Mouse (Mus musculus) c-Kit-positive CD71-negative TER-119-negative erythroid progenitor cells, embryonic 14.5 days (primary cell): ENCODE results near the gene Pcif1.
"Not testable (repeated sequence)": the region's sequence is repeated elsewhere in the genome, so short reads cannot be mapped to it uniquely, and the experiment has no call there.

Source experiments
- DNase-seq: peaks from one replicate; pipeline ENCODE4 v3.0.0-alpha.2; 2013; ENCODE audit warnings: low read depth

Pcif1 gene

GRCm38 (mm10) chr2:164866741-164867551 is 12.2 kb upstream of the Pcif1 start:
- no peak for DNase-seq

- DNase-seq: no peak
Measured at GRCm38 (mm10) chr2:164867566-164867965, 11.5 kb upstream of the Pcif1 start.

- DNase-seq: no peak
Measured at GRCm38 (mm10) chr2:164868491-164868890, 10.6 kb upstream of the Pcif1 start.

GRCm38 (mm10) chr2:164871602-164872303 is 7.4 kb upstream of the Pcif1 start:
- no peak for DNase-seq

DNA sequence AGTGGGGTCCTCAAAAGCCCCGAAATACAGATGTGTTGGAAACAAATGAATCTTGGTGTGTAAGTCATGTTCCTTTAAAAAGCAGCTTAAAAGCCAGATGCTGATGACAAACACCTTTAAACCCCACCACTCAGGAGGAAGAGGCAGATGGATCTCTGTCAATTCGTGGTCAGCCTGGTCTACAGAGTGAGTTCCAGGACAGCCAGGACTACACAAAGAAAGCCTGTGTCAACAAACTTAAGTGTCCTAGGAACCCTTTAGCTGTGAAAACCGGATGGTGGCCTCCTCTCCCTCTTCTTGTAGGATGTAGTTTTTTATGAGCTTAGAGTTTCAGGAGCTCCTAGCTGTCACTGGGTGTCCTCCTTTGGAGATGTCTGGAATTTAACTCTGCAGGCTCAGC is 5.5 kb upstream of the Pcif1 start:
- DNase-seq: no peak

DNA sequence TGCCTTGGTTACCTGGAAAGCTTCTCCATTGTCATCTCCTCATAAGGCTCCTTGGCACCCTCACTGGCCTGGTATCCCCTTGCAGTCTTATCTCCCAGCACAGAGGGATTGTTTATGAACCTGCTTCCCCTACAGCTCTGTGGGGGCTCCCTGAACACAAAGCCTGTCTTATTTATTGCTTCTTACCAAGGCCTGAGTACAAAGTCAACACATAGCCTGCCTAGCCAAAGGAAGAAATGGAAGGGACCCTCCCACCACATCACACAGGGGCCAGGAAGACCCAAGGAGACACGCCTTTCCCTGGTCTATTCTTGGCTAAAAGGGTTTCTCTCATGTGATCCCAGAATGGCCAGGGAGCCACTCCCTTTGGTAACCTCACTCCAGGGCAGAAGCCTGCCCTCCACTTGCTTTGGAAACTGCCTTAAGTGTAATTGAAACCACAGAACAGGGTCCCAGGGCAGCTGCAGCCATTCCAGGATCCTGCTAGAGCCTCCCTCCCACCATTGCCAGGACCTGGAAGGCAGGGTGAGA is 4.8 kb upstream of the Pcif1 start:
- DNase-seq: no peak

DNA sequence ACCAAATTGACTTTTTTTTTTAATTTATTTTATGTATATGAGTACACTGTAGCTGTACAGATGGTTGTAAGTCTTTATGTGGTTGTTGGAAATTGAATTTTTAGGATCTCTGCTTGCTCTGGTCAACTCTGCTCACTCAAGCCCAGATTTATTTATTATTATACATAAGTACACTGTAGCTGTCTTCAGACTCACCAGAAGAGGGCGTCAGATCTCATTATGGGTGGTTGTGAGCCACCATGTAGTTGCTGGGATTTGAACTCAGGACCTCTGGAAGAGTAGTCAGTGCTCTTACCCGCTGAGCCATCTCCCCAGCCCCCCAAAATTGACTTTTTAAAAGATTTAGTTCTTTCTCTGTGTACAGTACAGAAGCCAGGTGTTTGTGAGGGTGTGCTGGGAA is 3.5 kb upstream of the Pcif1 start:
- not testable (repeated sequence) for DNase-seq

DNA sequence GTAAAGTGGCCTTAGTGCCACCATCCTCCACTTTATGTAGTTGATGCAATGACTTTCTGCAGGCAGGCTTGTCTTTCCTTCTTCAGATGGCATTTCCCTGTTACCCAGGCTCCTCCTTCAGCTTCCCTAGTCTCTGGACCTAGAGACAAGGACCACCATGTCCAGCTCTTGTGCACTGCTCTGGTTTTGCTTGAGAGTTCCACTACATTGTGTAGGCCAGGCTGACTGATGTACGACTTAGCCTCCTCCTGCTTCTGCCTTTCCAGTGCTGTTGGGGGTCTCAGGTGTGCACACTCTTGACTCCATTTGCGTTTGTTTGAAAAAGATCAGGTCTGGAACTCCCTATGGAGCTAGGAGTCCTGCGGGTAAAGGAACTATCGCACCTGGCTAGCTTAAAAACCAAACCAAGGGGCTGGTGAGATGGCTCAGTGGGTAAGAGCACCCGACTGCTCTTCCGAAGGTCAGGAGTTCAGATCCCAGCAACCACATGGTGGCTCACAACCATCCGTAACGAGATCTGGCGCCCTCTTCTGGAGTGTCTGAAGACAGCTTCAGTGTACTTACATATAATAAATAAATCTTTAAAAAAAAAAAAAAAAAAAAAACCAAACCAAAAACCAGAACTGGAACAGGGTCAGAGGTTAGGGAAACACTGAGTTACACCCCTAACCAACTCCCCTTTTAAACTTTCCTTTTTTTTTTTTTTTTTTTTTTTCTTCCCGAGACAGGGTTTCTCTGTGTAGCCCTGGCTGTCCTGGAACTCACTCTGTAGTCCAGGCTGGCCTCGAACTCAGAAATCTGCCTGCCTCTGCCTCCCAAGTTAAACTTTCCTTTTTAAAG is 1.5 kb upstream of the Pcif1 start:
- DNase-seq: not testable (repeated sequence)

GRCm38 (mm10) chr2:164878509-164879227 is 436 bp upstream of the Pcif1 start:
- peak; percentile 74 for DNase-seq

DNA sequence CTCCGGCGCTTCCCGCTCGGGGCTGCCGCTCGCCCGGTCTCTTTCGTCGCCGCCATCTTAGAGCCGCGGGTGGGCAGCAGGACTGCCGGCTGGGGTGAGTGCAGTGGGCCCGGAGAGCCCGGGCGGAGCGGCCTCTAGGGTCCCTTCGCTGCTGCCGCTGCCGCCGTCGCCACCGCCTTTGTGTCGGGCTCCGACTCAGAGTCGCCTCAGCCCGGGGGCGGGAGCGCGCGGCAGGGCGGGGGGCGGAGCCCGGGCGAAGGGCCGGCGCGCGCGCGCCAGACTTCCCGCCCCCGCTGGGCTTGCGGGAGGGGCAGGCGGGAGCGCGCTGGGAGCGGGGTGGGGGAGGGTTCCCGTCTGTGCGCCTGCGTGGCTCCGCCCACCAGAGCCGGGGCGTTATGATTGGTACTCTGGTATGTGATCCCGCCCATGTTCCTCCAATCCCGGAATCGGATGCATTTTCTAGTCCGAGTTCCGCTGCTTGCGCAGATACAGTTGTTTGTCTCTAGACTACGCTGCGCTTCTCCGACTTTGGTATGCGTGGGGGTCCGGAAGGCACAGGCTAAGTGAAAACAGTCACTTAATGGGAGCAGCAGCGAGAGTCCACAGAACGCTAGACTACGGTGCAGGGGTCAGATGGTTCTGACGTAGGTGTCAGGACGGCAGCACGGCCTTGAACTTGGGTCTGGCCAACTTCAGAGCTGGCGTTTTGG is 619 bp downstream of the Pcif1 start:
- peak; percentile 90 for DNase-seq

DNA sequence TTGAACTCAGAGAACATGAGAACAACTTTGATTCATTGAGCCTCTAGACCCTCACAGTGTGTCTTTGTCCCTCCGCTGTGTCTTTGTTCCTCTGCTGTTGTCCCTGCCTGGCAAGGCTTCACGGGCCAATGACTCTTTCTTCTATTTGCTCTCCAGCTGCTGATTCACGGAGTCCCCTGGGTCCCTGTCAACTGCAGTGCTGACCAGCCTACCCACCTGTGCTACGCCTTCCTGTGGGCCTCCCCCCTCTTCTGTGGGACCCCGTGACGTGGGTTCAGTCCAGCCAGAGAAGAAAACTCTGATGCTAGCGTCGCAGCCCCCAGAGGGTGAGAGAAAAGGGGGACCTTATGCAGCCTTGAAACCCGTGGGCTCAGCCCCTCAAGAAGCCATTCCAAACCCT is 3.5 kb downstream of the Pcif1 start:
- DNase-seq: no peak

GRCm38 (mm10) chr2:164885788-164886187 is 6.7 kb downstream of the Pcif1 start:
- no peak for DNase-seq

GRCm38 (mm10) chr2:164886617-164887016 is 7.5 kb downstream of the Pcif1 start:
- no peak for DNase-seq

DNA sequence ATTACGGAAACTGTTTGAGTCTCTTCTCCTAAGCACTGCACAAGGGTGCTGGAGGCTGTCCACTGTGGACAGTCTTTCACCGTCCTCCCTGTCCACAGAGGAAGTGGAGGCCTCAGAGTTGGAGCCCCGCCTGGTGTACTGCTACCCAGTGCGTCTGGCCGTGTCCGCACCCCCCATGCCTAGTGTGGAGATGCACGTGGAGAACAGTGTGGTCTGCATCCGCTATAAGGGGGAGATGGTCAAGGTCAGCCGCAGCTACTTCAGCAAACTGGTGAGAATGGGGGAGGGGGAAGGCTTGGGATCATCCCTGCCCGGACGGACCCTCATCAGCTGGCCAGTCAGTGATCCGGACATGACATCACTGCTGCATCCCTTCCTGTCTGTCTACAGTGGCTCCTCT is 9.9 kb downstream of the Pcif1 start:
- DNase-seq: no peak

GRCm38 (mm10) chr2:164889960-164890359 is 10.9 kb downstream of the Pcif1 start:
- DNase-seq: no peak

- DNase-seq: no peak
Measured at GRCm38 (mm10) chr2:164890411-164891049, 11.4 kb downstream of the Pcif1 start.

GRCm38 (mm10) chr2:164891056-164891834 is 12.1 kb downstream of the Pcif1 start:
- no peak for DNase-seq

GRCm38 (mm10) chr2:164891908-164892695 is 13.0 kb downstream of the Pcif1 start:
- DNase-seq: no peak

DNA sequence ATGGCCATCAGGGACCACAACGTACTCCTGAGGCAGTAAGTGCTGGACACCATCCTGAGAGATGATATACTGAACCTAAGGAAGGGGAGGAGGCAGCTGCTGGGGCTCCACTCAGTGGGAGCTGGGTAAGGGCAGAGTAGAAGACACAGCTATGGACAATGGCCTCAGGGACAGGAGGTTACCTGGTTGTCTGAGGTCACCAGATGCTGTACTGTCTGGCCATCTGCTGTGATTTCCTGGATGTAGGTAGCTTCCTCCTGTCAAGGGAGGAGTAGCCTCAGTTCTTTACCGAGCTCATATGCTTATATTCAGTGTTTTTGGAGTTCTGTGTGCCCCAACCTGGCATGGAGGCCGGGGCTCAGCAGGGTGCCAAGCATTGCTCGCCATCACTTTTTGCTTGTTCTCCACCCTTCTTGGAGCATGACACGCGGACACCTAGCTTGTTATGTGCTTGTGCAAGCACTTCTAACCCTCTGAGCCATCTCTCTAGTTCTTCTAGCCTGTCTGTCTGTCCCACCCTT is 13.7 kb downstream of the Pcif1 start:
- no peak for DNase-seq
